Mouse (Mus musculus): ENCODE results near the gene Grip1.

Gene Grip1

GRCm38 (mm10) chr10:119453431-119454105 is at the start of gene Grip1:
Grip1 (plus strand) TSS chr10:119453830.
- DNase-seq (ENCODE audit: low read depth, low spot score) = no peak

GRCm38 (mm10) chr10:119405103-119405502 is 48.5 kb upstream of the Grip1 start:
- DNase-seq (ENCODE audit: low read depth, low spot score) = no peak

DNA sequence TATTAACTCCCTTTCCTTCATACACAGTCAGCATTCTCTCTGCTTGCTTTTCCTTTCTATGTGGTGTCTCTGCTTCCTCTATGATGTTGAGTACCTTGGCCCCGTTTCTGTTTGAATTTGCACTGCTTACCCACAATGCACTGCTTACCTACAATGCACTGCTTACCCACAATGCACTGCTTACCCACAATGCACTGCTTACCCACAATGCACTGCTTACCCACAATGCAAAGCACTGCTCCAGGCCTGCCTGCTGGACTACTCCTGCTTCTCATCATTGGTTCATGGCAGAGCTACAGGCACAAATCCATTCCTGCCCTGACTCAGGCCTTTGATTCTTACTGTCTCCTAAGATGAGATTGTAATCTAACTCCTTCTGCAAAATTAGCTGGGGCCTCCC is 48.0 kb upstream of the Grip1 start:
- no peak for DNase-seq (ENCODE audit: low read depth, low spot score)

GRCm38 (mm10) chr10:119408327-119408726 is 45.3 kb upstream of the Grip1 start:
- no peak for DNase-seq (ENCODE audit: low read depth, low spot score)

- DNase-seq (ENCODE audit: low read depth, low spot score) = no peak
Observed at GRCm38 (mm10) chr10:119413238-119413637, 40.4 kb upstream of the Grip1 start.

DNA sequence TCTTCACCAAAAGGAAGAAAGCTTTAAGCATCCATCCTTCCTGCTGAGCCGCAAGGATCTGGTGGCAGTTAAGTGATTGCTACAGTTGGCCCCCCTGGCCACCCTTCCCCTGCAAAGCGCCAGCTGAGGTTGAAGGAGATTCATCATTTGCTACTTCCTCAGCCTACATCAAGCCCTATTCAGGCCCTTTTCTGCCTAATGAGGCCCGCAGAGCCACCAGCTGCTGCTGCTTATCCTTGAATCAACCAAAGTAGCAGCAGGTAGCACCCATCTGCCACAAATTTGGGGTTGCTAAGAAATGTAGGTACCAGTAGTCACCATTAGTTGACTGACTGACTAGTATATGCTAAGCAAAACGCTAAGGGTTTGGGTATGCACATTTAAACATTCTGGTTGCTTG is 38.5 kb upstream of the Grip1 start:
- no peak for DNase-seq (ENCODE audit: low read depth, low spot score)

GRCm38 (mm10) chr10:119421418-119421817 is 32.2 kb upstream of the Grip1 start:
- no peak for DNase-seq (ENCODE audit: low read depth, low spot score)

- DNase-seq (ENCODE audit: low read depth, low spot score) = no peak
Observed at GRCm38 (mm10) chr10:119423821-119424534, 29.7 kb upstream of the Grip1 start.

DNA sequence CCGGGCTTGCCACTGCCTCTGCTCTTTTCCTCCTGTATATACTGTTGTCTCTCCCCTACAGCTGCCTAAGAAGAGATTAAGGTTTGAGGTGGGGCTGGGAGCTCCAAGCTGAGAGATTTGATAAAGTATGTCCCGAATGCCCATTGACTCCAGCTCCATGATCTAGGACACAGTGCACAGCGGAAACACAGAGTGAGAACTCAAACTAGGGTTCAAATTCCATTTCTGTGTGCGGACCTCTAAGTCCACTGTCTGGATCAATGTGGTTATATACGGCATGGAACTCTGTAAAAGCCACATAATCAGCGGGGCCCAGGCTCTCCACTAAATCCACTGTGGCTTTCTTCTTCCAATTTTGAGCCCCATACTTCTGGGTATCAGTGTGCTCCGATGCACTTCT is 26.0 kb upstream of the Grip1 start:
- no peak for DNase-seq (ENCODE audit: low read depth, low spot score)

GRCm38 (mm10) chr10:119428106-119428505 is 25.5 kb upstream of the Grip1 start:
- no peak for DNase-seq (ENCODE audit: low read depth, low spot score)

- DNase-seq (ENCODE audit: low read depth, low spot score) = no peak
Observed at GRCm38 (mm10) chr10:119430240-119430639, 23.4 kb upstream of the Grip1 start.

GRCm38 (mm10) chr10:119431801-119432200 is 21.8 kb upstream of the Grip1 start:
- DNase-seq (ENCODE audit: low read depth, low spot score) = no peak

DNA sequence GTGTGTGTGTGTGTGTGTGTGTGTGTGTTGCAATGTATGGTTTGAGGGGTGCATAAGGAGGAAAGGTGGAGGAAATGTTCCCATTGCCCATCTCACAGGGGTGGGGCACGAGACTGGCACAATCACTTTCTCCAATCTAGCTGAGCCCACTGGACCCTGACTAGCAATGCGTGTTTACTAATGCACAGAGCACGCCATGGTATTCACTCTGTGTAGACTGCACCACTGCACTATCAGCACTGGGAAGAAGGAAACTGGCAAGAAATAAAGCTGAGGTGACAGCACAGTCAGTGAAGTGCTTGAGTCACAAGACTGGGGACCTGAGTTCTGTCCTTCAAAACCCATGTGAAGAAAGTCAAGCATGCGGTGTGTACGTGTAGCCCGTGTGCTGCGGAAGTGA is 17.8 kb upstream of the Grip1 start:
- no peak for DNase-seq (ENCODE audit: low read depth, low spot score)

GRCm38 (mm10) chr10:119437319-119437718 is 16.3 kb upstream of the Grip1 start:
- no peak for DNase-seq (ENCODE audit: low read depth, low spot score)

- DNase-seq (ENCODE audit: low read depth, low spot score) = no peak
Observed at GRCm38 (mm10) chr10:119441743-119442142, 11.9 kb upstream of the Grip1 start.

- DNase-seq (ENCODE audit: low read depth, low spot score) = no peak
Observed at GRCm38 (mm10) chr10:119447392-119447914, 6.2 kb upstream of the Grip1 start.

DNA sequence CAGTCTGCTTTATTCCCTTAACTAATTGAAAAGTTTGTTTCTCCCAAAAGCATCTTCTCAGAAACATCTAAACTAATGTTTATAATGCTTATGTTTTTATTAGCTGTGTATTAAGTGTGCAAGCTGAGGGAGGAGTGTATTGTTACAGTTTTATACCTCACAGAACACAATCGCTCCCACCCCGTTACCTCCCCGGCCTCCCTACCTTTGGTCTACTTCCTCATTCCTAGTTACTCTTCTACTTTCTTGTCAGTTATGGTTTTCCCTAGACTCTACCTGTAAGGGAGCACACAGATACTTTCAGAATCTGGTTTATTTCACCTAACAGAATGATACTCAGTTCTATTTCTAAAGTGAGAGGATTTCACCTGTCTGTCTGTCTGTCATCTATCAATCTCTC is 5.7 kb upstream of the Grip1 start:
- no peak for DNase-seq (ENCODE audit: low read depth, low spot score)

DNA sequence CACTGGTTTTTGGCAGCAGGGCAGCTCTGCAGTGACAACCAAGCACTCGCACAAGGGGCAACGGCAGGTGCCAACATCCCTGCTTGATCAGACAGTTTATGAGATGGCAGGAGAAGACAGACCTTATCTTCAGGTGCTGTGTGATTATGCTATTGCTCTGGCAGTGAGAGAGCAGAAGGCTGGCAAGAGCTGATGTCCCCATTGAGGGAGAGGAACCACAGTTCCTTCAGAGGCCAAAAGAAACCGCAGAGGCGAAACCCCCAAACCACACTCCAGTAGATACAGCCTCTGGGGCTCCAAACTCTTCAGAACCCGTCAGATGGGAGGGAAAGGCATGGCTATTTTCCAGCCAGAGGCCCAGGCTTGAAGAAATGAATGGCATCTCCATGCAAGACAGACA is 932 bp upstream of the Grip1 start:
- no peak for DNase-seq (ENCODE audit: low read depth, low spot score)

- DNase-seq (ENCODE audit: low read depth, low spot score) = no peak
Observed at GRCm38 (mm10) chr10:119454106-119454667, 557 bp downstream of the Grip1 start.

DNA sequence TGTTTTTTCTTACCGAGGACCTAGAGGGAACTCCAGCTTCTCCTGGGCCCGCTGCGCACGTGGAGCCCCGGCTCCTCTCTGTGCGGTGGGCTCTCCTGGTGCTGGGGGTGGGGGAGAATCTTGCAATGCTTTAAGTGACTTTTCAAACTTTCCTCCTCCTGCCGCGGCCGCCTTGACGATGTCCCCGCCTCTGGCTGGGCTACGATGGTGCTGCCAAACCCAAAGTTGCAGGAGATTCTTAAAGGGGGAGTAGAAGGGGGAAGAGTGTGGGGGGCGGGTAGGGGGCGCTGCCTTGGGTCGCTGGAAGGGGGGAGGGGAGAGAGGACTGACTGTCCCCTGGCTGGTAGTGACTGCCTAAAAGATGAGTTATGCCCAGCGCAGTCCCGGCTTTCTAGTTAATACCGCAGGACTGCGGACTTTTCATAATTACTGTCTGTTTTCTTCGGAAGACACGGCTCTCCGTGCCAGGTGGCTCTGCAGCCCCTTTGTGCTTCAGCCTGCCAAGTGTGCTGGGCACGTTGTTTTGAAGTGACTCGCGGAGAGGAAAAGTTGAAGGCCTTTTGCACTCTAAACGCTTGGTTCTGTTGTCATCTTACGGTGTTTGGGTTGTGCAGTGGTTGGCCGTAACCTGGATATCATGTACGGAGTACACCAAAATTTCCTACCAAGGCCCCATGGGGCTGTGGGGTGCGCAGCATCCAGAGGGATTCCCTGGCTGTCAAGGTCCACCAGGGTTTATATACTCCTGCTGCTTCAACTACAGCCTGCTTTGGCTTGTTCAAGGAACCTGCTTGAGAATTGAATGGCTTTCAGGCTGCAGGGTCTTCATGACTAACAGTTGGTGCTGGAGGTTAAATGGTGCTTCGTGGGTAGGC is 1.3 kb downstream of the Grip1 start:
- no peak for DNase-seq (ENCODE audit: low read depth, low spot score)

DNA sequence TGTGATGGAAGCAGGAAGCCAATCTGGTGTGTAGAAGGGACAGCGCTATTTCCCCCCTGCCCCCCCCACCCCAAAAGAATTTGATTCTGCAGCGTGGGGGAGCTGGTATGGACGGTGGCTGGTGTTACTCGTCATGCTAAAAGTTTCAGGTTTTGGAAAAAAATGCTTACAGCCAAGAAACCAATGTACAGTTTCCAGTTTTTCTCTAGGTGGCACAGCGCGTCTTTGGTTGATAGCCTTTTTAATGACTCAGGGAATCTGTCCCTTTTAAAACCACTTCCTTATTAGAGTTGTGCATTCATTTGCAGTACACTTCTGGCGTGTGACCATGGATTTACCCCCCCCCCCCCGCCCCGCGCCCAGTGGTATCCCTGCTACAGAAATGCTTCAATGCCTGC is 1.9 kb downstream of the Grip1 start:
- DNase-seq (ENCODE audit: low read depth, low spot score) = no peak

GRCm38 (mm10) chr10:119457121-119457520 is 3.5 kb downstream of the Grip1 start:
- DNase-seq (ENCODE audit: low read depth, low spot score) = no peak
